In the genomic region with DNA sequence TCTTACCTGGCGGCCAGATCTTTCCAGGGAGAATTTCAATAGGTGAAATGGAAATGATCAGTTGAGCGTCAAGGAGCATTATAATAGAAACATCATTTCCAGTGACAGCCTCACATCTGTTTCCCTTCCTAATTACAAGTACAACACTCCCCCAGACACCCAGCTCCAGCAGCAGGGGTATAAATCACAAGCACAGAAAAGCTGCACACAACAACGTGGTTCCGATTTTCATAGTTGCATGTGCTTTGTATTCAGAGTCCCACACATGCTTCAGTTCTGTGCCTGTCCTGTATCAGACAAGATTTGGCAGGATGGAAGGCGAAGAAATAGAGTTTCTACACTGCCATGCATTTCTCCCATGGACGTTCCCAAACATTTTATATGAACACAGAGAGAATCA, we compare ENCODE assay signal across 24 mouse cellular contexts.
DNase-seq lines count a peak whose midpoint lies in the region; ATAC-seq lines count a peak whose summit lies in the region.
"Had no signal": no experiment of that assay in that cellular context is flagged by ENCODE, and none has a peak within 500 bp of the region (broad histone marks: within the 10 kb centered on the region; RNA-seq: fewer than 3 reads in every experiment).

No protein-coding gene starts in this region.

- DNase-seq in embryonic facial prominence, embryonic 11.5 days (ENCODE audit: low spot score), result peak; percentile 25
- DNase-seq in embryonic facial prominence, embryonic 10.5 days (ENCODE audit: low spot score), result no peak
- DNase-seq in midbrain, embryonic 11.5 days (ENCODE audit: low spot score, missing footprints), result peak; percentile 60
- no peak for DNase-seq in limb, embryonic 10.5 days (ENCODE audit: low spot score)
- DNase-seq: adrenal gland, postnatal 14 days; cerebellum, adult 11-12 months; cerebellum, adult 9-10 months; cerebellum, postnatal 25 days; gastrocnemius, postnatal 10 days; heart, adult 18-20 months; heart, postnatal 10 days; heart, postnatal 4 days had no signal

- 59% methylated on average over 6 of the region's 6 CpGs for WGBS in embryonic facial prominence, embryonic 11.5 days
- WGBS in embryonic facial prominence, embryonic 10.5 days, result 72% methylated on average over 6 of the region's 6 CpGs
- 81% methylated on average over 6 of the region's 6 CpGs for WGBS in midbrain, embryonic 11.5 days
- 71% methylated on average over 6 of the region's 6 CpGs for WGBS in midbrain, embryonic 16.5 days
- WGBS in limb, embryonic 10.5 days, result 40% methylated on average over 6 of the region's 6 CpGs
- 80% methylated on average over 6 of the region's 6 CpGs for WGBS in forebrain, embryonic 13.5 days

- no peak overlapping the region for H3K4me2 ChIP-seq in embryonic facial prominence, embryonic 11.5 days (ENCODE audit: low read depth, low read length)
- no peak overlapping the region for H3K4me2 ChIP-seq in midbrain, embryonic 11.5 days
- no peak overlapping the region for H3K4me2 ChIP-seq in midbrain, embryonic 16.5 days (ENCODE audit: low read length)
- H3K4me2 ChIP-seq in forebrain, embryonic 13.5 days, result no peak overlapping the region
- H3K4me2 ChIP-seq: embryonic facial prominence, embryonic 15.5 days; forebrain, embryonic 15.5 days; hindbrain, embryonic 12.5 days had no signal

- no peak overlapping the region for H3K9ac ChIP-seq in embryonic facial prominence, embryonic 11.5 days (replicated peaks; ENCODE audit: low read length)
- H3K9ac ChIP-seq in midbrain, embryonic 11.5 days (ENCODE audit: low read length), result no peak overlapping the region
- no peak overlapping the region for H3K9ac ChIP-seq in midbrain, embryonic 16.5 days (ENCODE audit: low read depth, low read length)
- H3K9ac ChIP-seq in forebrain, embryonic 13.5 days, result no peak overlapping the region
- H3K9ac ChIP-seq: embryonic facial prominence, embryonic 15.5 days; forebrain, embryonic 15.5 days; hindbrain, embryonic 12.5 days had no signal

- no peak overlapping the region for H3K4me3 ChIP-seq in embryonic facial prominence, embryonic 11.5 days (ENCODE audit: low read depth, low read length)
- H3K4me3 ChIP-seq in embryonic facial prominence, embryonic 10.5 days, result no peak overlapping the region
- no peak overlapping the region for H3K4me3 ChIP-seq in midbrain, embryonic 11.5 days (ENCODE audit: low read depth, low read length)
- no peak overlapping the region for H3K4me3 ChIP-seq in midbrain, embryonic 16.5 days (ENCODE audit: low read depth, low read length)
- no peak overlapping the region for H3K4me3 ChIP-seq in limb, embryonic 10.5 days
- no peak overlapping the region for H3K4me3 ChIP-seq in forebrain, embryonic 13.5 days
- H3K4me3 ChIP-seq: embryonic facial prominence, embryonic 15.5 days; erythroblast, embryonic 14.5 days; forebrain, embryonic 10.5 days; forebrain, embryonic 15.5 days; heart, embryonic 10.5 days; hindbrain, embryonic 12.5 days had no signal

- no peak overlapping the region for H3K27ac ChIP-seq in embryonic facial prominence, embryonic 11.5 days (replicated peaks; ENCODE audit: low read depth, low read length)
- H3K27ac ChIP-seq in embryonic facial prominence, embryonic 10.5 days (replicated peaks), result no peak overlapping the region
- no peak overlapping the region for H3K27ac ChIP-seq in midbrain, embryonic 11.5 days (ENCODE audit: low read depth, low read length)
- H3K27ac ChIP-seq in midbrain, embryonic 16.5 days (ENCODE audit: low read length), result no peak overlapping the region
- peak overlapping the region; percentile 61 for H3K27ac ChIP-seq in limb, embryonic 10.5 days
- H3K27ac ChIP-seq in forebrain, embryonic 13.5 days, result no peak overlapping the region
- H3K27ac ChIP-seq: embryonic facial prominence, embryonic 15.5 days; forebrain, embryonic 10.5 days; forebrain, embryonic 15.5 days; heart, embryonic 10.5 days; hindbrain, embryonic 12.5 days had no signal

- no peaks in the 10 kb centered on the region for H3K4me1 ChIP-seq in embryonic facial prominence, embryonic 11.5 days (ENCODE audit: control insufficient read depth, insufficient read depth, low read length)
- H3K4me1 ChIP-seq in embryonic facial prominence, embryonic 10.5 days, result 0 out of 2 replicates have a peak, but pooled peaks cover 7% of the 10 kb centered on the region
- no peaks in the 10 kb centered on the region for H3K4me1 ChIP-seq in midbrain, embryonic 11.5 days (ENCODE audit: control insufficient read depth, insufficient read depth, low read length)
- H3K4me1 ChIP-seq in midbrain, embryonic 16.5 days (ENCODE audit: control insufficient read depth, insufficient read depth, low read length), result no peaks in the 10 kb centered on the region
- H3K4me1 ChIP-seq in limb, embryonic 10.5 days, result peaks cover 33% of the 10 kb centered on the region
- H3K4me1 ChIP-seq in forebrain, embryonic 13.5 days, result no peaks in the 10 kb centered on the region
- H3K4me1 ChIP-seq: embryonic facial prominence, embryonic 15.5 days; forebrain, embryonic 10.5 days; forebrain, embryonic 15.5 days; heart, embryonic 10.5 days; hindbrain, embryonic 12.5 days had no signal

- H3K9me3 ChIP-seq in embryonic facial prominence, embryonic 11.5 days (replicated peaks; ENCODE audit: control insufficient read depth, low read length), result no peaks in the 10 kb centered on the region
- no peaks in the 10 kb centered on the region for H3K9me3 ChIP-seq in embryonic facial prominence, embryonic 10.5 days
- H3K9me3 ChIP-seq in midbrain, embryonic 11.5 days (ENCODE audit: control insufficient read depth, low read length), result no peaks in the 10 kb centered on the region
- no peaks in the 10 kb centered on the region for H3K9me3 ChIP-seq in midbrain, embryonic 16.5 days (replicated peaks; ENCODE audit: control insufficient read depth, low read length, poor library complexity, severe bottlenecking)
- H3K9me3 ChIP-seq in limb, embryonic 10.5 days (replicated peaks), result no peaks in the 10 kb centered on the region
- H3K9me3 ChIP-seq in forebrain, embryonic 13.5 days (replicated peaks), result no peaks in the 10 kb centered on the region
- H3K9me3 ChIP-seq: embryonic facial prominence, embryonic 15.5 days; forebrain, embryonic 10.5 days; forebrain, embryonic 15.5 days; heart, embryonic 10.5 days; hindbrain, embryonic 12.5 days had no signal

- ATAC-seq in embryonic facial prominence, embryonic 11.5 days (replicated peaks; ENCODE audit: insufficient number of reproducible peaks, low FRiP score, low TSS enrichment, low read depth), result no peak
- no peak for ATAC-seq in midbrain, embryonic 11.5 days (ENCODE audit: low FRiP score)
- no peak for ATAC-seq in midbrain, embryonic 16.5 days
- ATAC-seq in forebrain, embryonic 13.5 days, result no peak
- ATAC-seq: activated CD4-positive, CD25-positive, alpha-beta regulatory T cell, adult 4 months; forebrain, embryonic 15.5 days; hindbrain, embryonic 16.5 days; Patski had no signal

- no peaks in the 10 kb centered on the region for H3K27me3 ChIP-seq in embryonic facial prominence, embryonic 11.5 days (ENCODE audit: control insufficient read depth, insufficient read depth, low read length)
- no peaks in the 10 kb centered on the region for H3K27me3 ChIP-seq in embryonic facial prominence, embryonic 10.5 days (replicated peaks; ENCODE audit: low read depth, poor library complexity, severe bottlenecking)
- H3K27me3 ChIP-seq in midbrain, embryonic 11.5 days (ENCODE audit: control insufficient read depth, insufficient read depth, low read length), result no peaks in the 10 kb centered on the region
- no peaks in the 10 kb centered on the region for H3K27me3 ChIP-seq in midbrain, embryonic 16.5 days (ENCODE audit: control insufficient read depth, insufficient read depth, low read depth, low read length)
- H3K27me3 ChIP-seq in limb, embryonic 10.5 days (ENCODE audit: low read depth, poor library complexity, severe bottlenecking), result no peaks in the 10 kb centered on the region
- H3K27me3 ChIP-seq in forebrain, embryonic 13.5 days, result no peaks in the 10 kb centered on the region
- H3K27me3 ChIP-seq: CH12.LX; embryonic facial prominence, embryonic 15.5 days; forebrain, embryonic 15.5 days; hindbrain, embryonic 12.5 days; Patski had no signal

- no peaks in the 10 kb centered on the region for H3K36me3 ChIP-seq in embryonic facial prominence, embryonic 11.5 days (replicated peaks; ENCODE audit: control insufficient read depth, insufficient read depth, low read depth, low read length)
- H3K36me3 ChIP-seq in embryonic facial prominence, embryonic 10.5 days (replicated peaks), result no peaks in the 10 kb centered on the region
- no peaks in the 10 kb centered on the region for H3K36me3 ChIP-seq in midbrain, embryonic 11.5 days (ENCODE audit: control insufficient read depth, insufficient read depth, low read length)
- H3K36me3 ChIP-seq in midbrain, embryonic 16.5 days (ENCODE audit: control insufficient read depth, insufficient read depth, low read length), result no peaks in the 10 kb centered on the region
- no peaks in the 10 kb centered on the region for H3K36me3 ChIP-seq in limb, embryonic 10.5 days
- H3K36me3 ChIP-seq in forebrain, embryonic 13.5 days (ENCODE audit: poor library complexity, severe bottlenecking), result no peaks in the 10 kb centered on the region
- H3K36me3 ChIP-seq: embryonic facial prominence, embryonic 15.5 days; forebrain, embryonic 10.5 days; forebrain, embryonic 15.5 days; heart, embryonic 10.5 days; hindbrain, embryonic 12.5 days had no signal

Comparison
In these comparisons a context has a peak if more than half of its experiments do, and no peak if none do; other contexts are left out.
1. DNase-seq: peak in embryonic facial prominence, embryonic 11.5 days (single experiment) and midbrain, embryonic 11.5 days (single experiment); none in embryonic facial prominence, embryonic 10.5 days (single experiment) and limb, embryonic 10.5 days (single experiment).